11 mouse cellular contexts compared by ENCODE assay signal in genomic region chr6:51905659-51906058, GRCm38 (mm10).
DNase-seq lines count a peak whose midpoint lies in the region; ATAC-seq lines count a peak whose summit lies in the region.
"Had no signal": no experiment of that assay in that cellular context is flagged by ENCODE, and none has a peak within 500 bp of the region (broad histone marks: within the 10 kb centered on the region; RNA-seq: fewer than 3 reads in every experiment).

No protein-coding gene starts in this region.

- no peaks in the 10 kb centered on the region for H3K27me3 ChIP-seq in heart, embryonic 12.5 days (replicated peaks)
- H3K27me3 ChIP-seq in heart, embryonic 10.5 days (ENCODE audit: insufficient read depth, poor library complexity, severe bottlenecking): no peaks in the 10 kb centered on the region
- H3K27me3 ChIP-seq in neural tube, embryonic 13.5 days: no peaks in the 10 kb centered on the region
- no peaks in the 10 kb centered on the region for H3K27me3 ChIP-seq in neural tube, embryonic 15.5 days (replicated peaks)
- no peaks in the 10 kb centered on the region for H3K27me3 ChIP-seq in stomach, embryonic 16.5 days (ENCODE audit: control insufficient read depth, insufficient read depth, low read length)

- no peaks in the 10 kb centered on the region for H3K9me3 ChIP-seq in heart, embryonic 12.5 days (replicated peaks)
- H3K9me3 ChIP-seq in heart, embryonic 10.5 days: no peaks in the 10 kb centered on the region
- H3K9me3 ChIP-seq in neural tube, embryonic 13.5 days: no peaks in the 10 kb centered on the region
- no peaks in the 10 kb centered on the region for H3K9me3 ChIP-seq in neural tube, embryonic 15.5 days (replicated peaks)
- H3K9me3 ChIP-seq in stomach, embryonic 16.5 days (replicated peaks; ENCODE audit: control insufficient read depth, low read length): no peaks in the 10 kb centered on the region

- H3K4me3 ChIP-seq in heart, embryonic 12.5 days: no peak overlapping the region
- H3K4me3 ChIP-seq in heart, embryonic 10.5 days: no peak overlapping the region
- no peak overlapping the region for H3K4me3 ChIP-seq in neural tube, embryonic 13.5 days
- H3K4me3 ChIP-seq in neural tube, embryonic 15.5 days (replicated peaks): no peak overlapping the region
- H3K4me3 ChIP-seq in stomach, embryonic 16.5 days (replicated peaks; ENCODE audit: low read length): no peak overlapping the region

- no peak for ATAC-seq in heart, embryonic 12.5 days (ENCODE audit: insufficient number of reproducible peaks, low FRiP score)
- peak; percentile 63; the same call in 1 of the 2 replicates for ATAC-seq in neural tube, embryonic 13.5 days (ENCODE audit: low read depth)
- ATAC-seq in neural tube, embryonic 15.5 days (ENCODE audit: low FRiP score): no peak
- ATAC-seq in stomach, embryonic 16.5 days (ENCODE audit: insufficient read depth, low FRiP score): peak; percentile 76

- H3K36me3 ChIP-seq in heart, embryonic 12.5 days: no peaks in the 10 kb centered on the region
- H3K36me3 ChIP-seq in heart, embryonic 10.5 days: no peaks in the 10 kb centered on the region
- H3K36me3 ChIP-seq in neural tube, embryonic 13.5 days: no peaks in the 10 kb centered on the region
- no peaks in the 10 kb centered on the region for H3K36me3 ChIP-seq in neural tube, embryonic 15.5 days
- no peaks in the 10 kb centered on the region for H3K36me3 ChIP-seq in stomach, embryonic 16.5 days (ENCODE audit: control insufficient read depth, insufficient read depth, low read length)

- no peak for DNase-seq in heart, embryonic 10.5 days (ENCODE audit: low spot score)
- peak; percentile 22 to 35 for DNase-seq in heart, postnatal 10 days
- DNase-seq in c-Kit-positive CD71-positive TER-119-positive erythroid progenitor cells, embryonic 14.5 days (ENCODE audit: low spot score): no peak
- DNase-seq in right cerebral cortex, postnatal 10 days (ENCODE audit: low spot score in 2 of 2): no peak
- DNase-seq: cerebellum, adult 9-11 months; thymus, postnatal 14 days had no signal

- H3K4me2 ChIP-seq in heart, embryonic 12.5 days: no peak overlapping the region
- H3K4me2 ChIP-seq in neural tube, embryonic 13.5 days: no peak overlapping the region
- H3K4me2 ChIP-seq in neural tube, embryonic 15.5 days: no peak overlapping the region
- no peak overlapping the region for H3K4me2 ChIP-seq in stomach, embryonic 16.5 days (ENCODE audit: low read depth, low read length)
- H3K4me2 ChIP-seq: hindbrain, embryonic 14.5 days had no signal

- no peak overlapping the region for H3K9ac ChIP-seq in heart, embryonic 12.5 days
- H3K9ac ChIP-seq in neural tube, embryonic 13.5 days: no peak overlapping the region
- no peak overlapping the region for H3K9ac ChIP-seq in neural tube, embryonic 15.5 days (replicated peaks)
- no peak overlapping the region for H3K9ac ChIP-seq in stomach, embryonic 16.5 days (ENCODE audit: low read length)
- H3K9ac ChIP-seq: hindbrain, embryonic 14.5 days had no signal

- intact Hi-C loops in heart, postnatal 10 days (cut with DNase I): loop anchor here (2.0 kb wide), 1 partner anchor 19 kb away; no protein-coding TSS in a partner anchor

- 31% methylated on average over 4 of the region's 4 CpGs for WGBS in heart, embryonic 12.5 days
- 50% methylated on average over 4 of the region's 4 CpGs for WGBS in heart, embryonic 10.5 days
- WGBS in neural tube, embryonic 13.5 days: 56% methylated on average over 4 of the region's 4 CpGs
- WGBS in neural tube, embryonic 15.5 days: 44% methylated on average over 4 of the region's 4 CpGs
- whole genome bisulfite sequencing in stomach, embryonic 16.5 days: 29% methylated on average over 4 of the region's 4 CpGs

- H3K27ac ChIP-seq in heart, embryonic 12.5 days (ENCODE audit: poor library complexity, severe bottlenecking): peak overlapping the region; percentile 44; the same call in 1 of the 2 replicates
- no peak overlapping the region for H3K27ac ChIP-seq in heart, embryonic 10.5 days
- H3K27ac ChIP-seq in neural tube, embryonic 13.5 days (replicated peaks): 0 out of 2 replicates have a peak overlapping the region, but pooled peaks have one; percentile 33
- no peak overlapping the region for H3K27ac ChIP-seq in neural tube, embryonic 15.5 days (replicated peaks)
- H3K27ac ChIP-seq in stomach, embryonic 16.5 days (ENCODE audit: low read length): peak overlapping the region; percentile 58
- H3K27ac ChIP-seq: hindbrain, embryonic 14.5 days had no signal

- H3K4me1 ChIP-seq in heart, embryonic 12.5 days (replicated peaks): peaks cover 3% of the 10 kb centered on the region
- peaks cover 4% of the 10 kb centered on the region; the same call in 1 of the 2 replicates for H3K4me1 ChIP-seq in heart, embryonic 10.5 days
- peaks cover 10% of the 10 kb centered on the region for H3K4me1 ChIP-seq in neural tube, embryonic 13.5 days (replicated peaks)
- peaks cover 12% of the 10 kb centered on the region for H3K4me1 ChIP-seq in neural tube, embryonic 15.5 days
- peaks cover 9% of the 10 kb centered on the region; the same call in 1 of the 2 replicates for H3K4me1 ChIP-seq in stomach, embryonic 16.5 days (ENCODE audit: control insufficient read depth, insufficient read depth, low read length)

Comparison
In these comparisons a context has a peak if more than half of its experiments do, and no peak if none do; other contexts are left out.
1. ATAC-seq: peak in neural tube, embryonic 13.5 days (single experiment) and stomach, embryonic 16.5 days (single experiment); none in heart, embryonic 12.5 days (single experiment) and neural tube, embryonic 15.5 days (single experiment).
2. H3K27ac ChIP-seq: peak in heart, embryonic 12.5 days (single experiment), neural tube, embryonic 13.5 days (single experiment) and stomach, embryonic 16.5 days (single experiment); none in heart, embryonic 10.5 days (single experiment) and neural tube, embryonic 15.5 days (single experiment).
3. DNase-seq: peak in heart, postnatal 10 days (2 of 2); none in heart, embryonic 10.5 days (single experiment), c-Kit-positive CD71-positive TER-119-positive erythroid progenitor cells, embryonic 14.5 days (single experiment) and right cerebral cortex, postnatal 10 days (0 of 2).